Mouse (Mus musculus) neutrophil, adult 83 days (primary cell): ENCODE data around the gene Prl2c1. TPM values are rescaled to one million over a fixed set of nuclear protein-coding genes. Genes with fewer than 3 reads are reported as not detected.

Experiments
- total RNA-seq, 2 experiments: library from RNA; stranded (reverse); gene quantifications; one replicate each; pipeline ENCODE4 v1.2.4; 2023

Prl2c1 gene
- not detected for total RNA-seq

DNA sequence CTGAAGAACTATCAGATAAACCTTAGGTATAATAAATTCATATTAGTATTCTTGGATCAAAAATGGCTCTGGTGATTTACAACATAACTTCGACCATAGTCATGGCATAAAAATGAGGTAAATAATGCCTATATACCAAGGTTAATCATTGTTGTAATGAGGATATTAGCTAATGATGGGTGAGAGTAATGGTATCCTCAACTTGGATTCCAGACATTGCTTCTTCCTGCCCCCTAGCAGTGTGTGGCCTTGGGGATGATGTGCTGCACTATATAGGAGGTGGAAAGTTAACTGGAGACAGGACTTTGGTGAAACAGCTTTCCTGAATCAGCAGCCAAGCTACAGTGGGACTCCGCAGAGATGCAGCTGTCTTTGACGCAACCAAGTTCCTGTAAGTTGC is at the start of gene Prl2c1:
Gene Prl2c1 (plus strand): TSS at position 301 of the 400 bp plus-strand sequence.

DNA sequence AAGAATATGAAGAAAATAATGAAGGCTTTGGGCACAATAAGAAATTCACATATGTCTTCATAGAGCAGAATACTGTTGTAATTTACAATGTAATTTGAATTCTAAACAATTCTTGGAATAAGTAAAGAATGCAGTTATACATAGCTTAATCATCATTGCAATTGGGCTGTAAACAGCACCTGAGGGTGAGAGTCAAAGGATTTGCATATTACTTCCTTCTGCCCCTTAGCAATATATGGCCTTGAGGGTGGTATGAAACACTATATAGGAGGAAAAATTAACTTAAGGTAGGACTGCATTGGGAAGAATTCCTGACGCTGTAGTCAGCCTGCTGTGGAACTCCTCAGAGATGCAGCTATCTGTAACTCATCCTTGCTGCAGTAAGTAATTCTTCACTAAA is 47.8 kb upstream of the Prl2c1 start, which contains the start of gene Prl2a1:
Gene Prl2a1 (plus strand): TSS at position 301 of the 400 bp plus-strand sequence.

Other genes with a start within 250 kb of the Prl2c1 start
- gene Prl7b1, start 238.8 kb upstream of the Prl2c1 start, total RNA-seq, result not detected
- not detected for gene Prl7a1, start 206.8 kb upstream of the Prl2c1 start, total RNA-seq
- gene Prl7a2, start 181.3 kb upstream of the Prl2c1 start, total RNA-seq, result not detected
- not detected for gene Prl7d1, start 132.6 kb upstream of the Prl2c1 start, total RNA-seq
- not detected for gene Prl7c1, start 68.5 kb upstream of the Prl2c1 start, total RNA-seq
- gene Prl2a1, start 47.7 kb upstream of the Prl2c1 start, total RNA-seq, result not detected
- gene Prl4a1, start 166.9 kb downstream of the Prl2c1 start, total RNA-seq, result not detected